Mouse (Mus musculus) left cerebral cortex, adult 2 months (tissue): ENCODE results near the gene Hivep2. TPM values are rescaled to one million over a fixed set of nuclear protein-coding genes. Genes with fewer than 3 reads are reported as not detected.

Experiments
- DNase-seq, 2 experiments: peaks; one replicate each; pipeline ENCODE4 v3.0.0; 2021 to 2022; ENCODE audit warnings: low spot score in 2 of 2, mixed read lengths in 1 of 2; ENCODE audit errors: extremely low spot score in 1 of 2
- H3K27ac ChIP-seq: fragments of 200-600 bp; 2 replicates; pipeline ENCODE4 v1.8.1; 2022
- H3K4me3 ChIP-seq: fragments of 200-600 bp; 2 replicates; pipeline ENCODE4 v1.8.1; 2022
- CTCF ChIP-seq: fragments of 200-600 bp; IDR thresholded peaks from 2 replicates; pipeline ENCODE4 v1.8.1; 2022; ENCODE audit warnings: antibody characterized with exemption, mild to moderate bottlenecking, moderate library complexity
- intact Hi-C: fragments of 180-260 bp; cut with DNase I; formaldehyde crosslinking; loops from one replicate; pipeline ENCODE4 v1.15.1; 2025
- total RNA-seq, 2 experiments: library from RNA; stranded (reverse); gene quantifications; 2 replicates each; pipeline ENCODE4 v1.2.3; 2021

The Hivep2 gene
- total RNA-seq, 2 experiments from 2014 or later: 252 to 263 TPM

DNA sequence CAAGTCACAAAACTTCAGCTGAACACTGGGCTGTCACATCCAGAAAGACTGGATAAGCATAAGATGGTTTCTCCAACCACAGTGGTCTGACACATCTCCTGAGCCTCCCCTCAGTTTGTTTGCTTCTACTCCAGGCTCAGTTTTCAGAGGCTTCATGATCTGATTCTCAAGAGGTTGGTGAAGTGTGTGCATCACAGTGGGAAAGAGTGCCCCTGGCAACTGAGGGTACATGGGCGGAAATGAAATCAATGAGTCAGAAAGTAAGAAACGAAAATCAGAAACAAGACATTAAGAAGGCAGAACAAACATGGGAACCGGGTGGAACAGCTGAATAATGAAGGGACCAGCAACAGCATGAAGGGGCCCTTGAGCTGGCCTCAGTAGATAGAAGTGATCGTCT lies 31.5 kb downstream of the Hivep2 start:
- no peak for TF ChIP-seq CTCF
- DNase-seq: no peak
- H3K4me3 ChIP-seq: no peak overlapping the region
- H3K27ac ChIP-seq: no peak overlapping the region
- intact Hi-C loops: no loop called here

DNA sequence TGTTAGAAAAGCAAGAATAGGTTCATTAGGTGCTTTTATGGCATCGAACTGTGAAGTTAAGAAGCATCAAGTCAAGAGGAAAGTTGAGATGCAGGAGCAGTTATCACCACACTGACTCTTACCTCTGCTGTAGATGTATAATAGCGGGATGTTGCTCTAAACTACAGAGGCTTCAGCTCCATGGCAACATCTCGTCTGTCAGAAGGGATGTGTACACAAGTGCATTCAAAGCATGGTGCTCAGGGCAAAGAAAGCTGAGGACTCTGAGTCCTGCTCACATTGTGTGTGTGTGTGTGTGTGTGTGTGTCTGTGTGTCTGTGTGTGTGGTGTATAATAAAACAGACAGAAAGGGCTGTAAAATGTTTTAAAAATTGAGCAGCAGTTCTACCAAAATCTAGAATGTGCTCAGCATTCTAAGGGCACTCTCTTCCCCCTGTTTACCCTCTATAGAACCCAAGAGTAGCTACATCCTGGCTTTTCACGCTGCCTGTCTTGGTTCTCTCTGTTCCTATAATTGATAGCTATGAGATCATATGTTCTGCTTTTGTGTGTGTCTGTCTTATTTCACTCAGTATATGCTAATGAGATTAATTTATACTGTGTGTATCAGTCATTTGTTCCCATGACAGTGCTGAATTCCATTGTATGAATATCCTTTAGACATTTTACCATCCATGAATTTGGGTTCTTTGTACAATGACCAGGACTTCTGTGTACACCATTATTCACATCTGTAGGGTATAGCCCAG lies 39.1 kb downstream of the Hivep2 start:
- DNase-seq: no peak
- intact Hi-C loops: no loop called here
- H3K27ac ChIP-seq: no peak overlapping the region
- no peak for TF ChIP-seq CTCF
- H3K4me3 ChIP-seq: no peak overlapping the region

DNA sequence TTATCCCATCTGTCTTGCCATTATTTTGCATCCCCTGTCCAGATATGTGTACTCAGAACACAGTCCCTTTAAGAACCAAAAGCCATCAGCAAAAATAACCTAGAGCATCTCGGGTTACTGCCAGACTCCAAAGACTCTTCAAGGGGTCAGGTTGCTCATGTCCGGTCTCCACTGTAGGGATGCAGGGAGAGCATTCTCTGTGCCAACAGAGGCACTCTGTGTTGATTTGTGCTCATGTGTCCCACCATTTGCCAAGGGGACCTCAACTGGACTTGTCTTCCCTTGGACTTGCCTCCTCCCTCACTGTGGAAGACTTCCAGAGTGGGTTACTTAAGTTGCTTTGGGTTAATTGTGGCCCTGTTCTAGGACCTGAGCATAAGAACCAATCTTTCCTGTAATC lies 43.8 kb downstream of the Hivep2 start:
- intact Hi-C loops: no loop called here
- TF ChIP-seq CTCF: no peak

DNA sequence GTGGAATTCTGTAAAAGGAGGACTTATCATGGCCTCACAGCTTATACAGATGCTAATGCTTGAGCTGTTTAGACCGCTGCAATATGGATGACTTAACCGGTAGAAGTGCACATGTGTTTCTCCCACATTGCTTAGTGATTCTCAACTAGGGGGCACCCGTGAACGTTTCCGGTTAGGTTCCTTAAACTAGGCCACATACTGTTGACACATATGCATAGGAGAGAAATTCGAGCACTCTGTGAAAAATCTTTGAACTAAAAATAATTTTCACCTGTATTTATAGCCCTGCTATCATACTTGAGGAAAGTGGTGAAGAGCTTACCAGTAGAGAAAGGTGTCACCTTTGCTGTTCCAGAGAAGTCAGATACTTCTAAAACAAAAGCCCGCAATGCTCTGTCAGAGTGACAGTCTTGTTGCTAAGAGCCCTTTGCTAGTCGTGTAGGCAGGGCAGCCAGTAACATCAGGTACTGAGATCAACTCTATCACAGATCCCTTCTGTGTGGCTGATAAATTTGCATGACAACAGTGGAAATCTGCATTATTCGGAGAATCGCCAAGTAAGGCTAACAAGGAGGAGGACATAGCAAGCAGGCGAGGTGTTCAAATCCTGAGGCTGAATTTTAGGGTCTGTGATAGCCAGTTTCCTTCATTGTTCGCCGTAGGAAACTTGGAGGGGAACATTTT lies 50.6 kb downstream of the Hivep2 start:
- H3K4me3 ChIP-seq: no peak overlapping the region
- no peak for DNase-seq
- no peak; the same call in 1 of the 2 replicates for TF ChIP-seq CTCF
- H3K27ac ChIP-seq: peak overlapping the region; percentile 8; the same call in 1 of the 2 replicates
- intact Hi-C loops: no loop called here

More for the DNA sequence above, 43.8 kb downstream of the Hivep2 start:
- H3K27ac ChIP-seq: no peak overlapping the region
- no peak for DNase-seq
- no peak overlapping the region for H3K4me3 ChIP-seq

DNA sequence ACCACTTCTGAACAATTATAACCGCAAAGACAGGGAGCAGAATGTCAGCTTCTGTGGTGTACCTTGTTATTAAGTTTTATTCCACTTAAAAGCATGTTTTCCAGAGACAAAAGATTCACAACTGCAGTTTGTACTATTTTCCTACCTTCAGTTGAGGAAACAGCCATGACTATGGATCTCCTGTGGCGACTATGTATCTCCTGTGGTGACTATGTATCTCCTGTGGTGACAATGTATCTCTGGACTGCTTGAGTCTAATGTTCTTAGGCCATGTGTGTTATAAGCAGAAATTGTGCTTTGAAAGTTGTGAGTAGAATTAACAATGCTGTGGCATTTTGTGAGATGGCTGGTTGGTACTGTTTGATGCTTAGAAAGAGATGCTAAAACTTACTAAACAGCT lies 51.5 kb downstream of the Hivep2 start:
- Histone ChIP-seq H3K4me3 (peak overlapping the region; percentile 35; the same call in 1 of the 2 replicates), H3K27ac (peak overlapping the region; percentile 13; the same call in 1 of the 2 replicates)
- TF ChIP-seq CTCF: no peak
- DNase-seq: no peak
- intact Hi-C loops: no loop called here

DNA sequence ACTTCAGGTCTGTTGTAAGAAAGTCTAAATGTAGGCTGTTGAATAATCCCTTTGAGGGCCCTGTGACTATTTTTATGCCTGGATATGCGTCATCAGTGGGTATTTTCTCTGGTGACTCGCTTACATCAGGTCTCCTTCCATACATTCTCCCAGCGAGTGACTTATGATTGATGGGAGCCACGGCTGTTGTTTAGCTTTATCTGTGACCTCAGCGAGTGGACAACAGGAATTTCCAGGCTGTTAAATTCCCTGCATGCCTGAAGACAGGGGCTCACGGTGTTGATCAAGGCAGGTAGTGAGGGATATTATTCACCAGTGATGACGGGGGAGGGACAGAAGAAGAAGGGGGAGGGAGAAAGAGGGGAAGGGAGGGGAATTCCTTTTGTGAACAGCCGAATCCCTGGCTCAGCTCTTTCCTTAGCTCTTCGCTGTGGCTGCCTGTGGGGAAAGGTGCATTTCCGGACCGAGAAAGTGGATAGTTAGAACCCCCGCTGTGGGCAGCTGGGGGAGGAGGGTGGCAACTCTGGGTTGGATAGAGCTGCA lies 52.0 kb downstream of the Hivep2 start:
- Histone ChIP-seq H3K27ac (peak overlapping the region; percentile 81), H3K4me3 (peak overlapping the region; percentile 35)
- intact Hi-C loops: no loop called here
- TF ChIP-seq CTCF: no peak
- peak in 1 of 2 experiments; percentile 29 for DNase-seq

DNA sequence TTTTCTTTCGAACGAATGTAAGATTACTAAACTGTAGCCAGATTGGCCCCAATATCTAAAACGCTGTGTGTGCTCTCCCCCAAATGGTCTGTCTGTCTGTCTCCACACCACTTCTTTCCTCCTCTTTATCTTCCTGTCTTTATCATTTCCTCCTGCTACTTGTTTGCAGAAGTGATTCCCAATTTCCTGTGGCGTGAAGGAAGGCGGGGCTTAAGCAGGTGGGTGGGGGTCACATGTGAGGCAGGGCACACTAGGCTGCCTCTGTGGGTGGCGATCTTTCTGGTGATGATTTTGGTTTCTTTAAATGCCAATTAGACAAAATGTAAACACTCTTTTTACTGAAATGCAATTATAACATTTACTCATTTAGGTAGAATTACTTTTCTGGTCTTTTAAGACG lies 52.8 kb downstream of the Hivep2 start:
- intact Hi-C loops: no loop called here
- no peak for DNase-seq
- TF ChIP-seq CTCF: no peak
- peak overlapping the region; percentile 35 for H3K4me3 ChIP-seq
- H3K27ac ChIP-seq: peak overlapping the region; percentile 81; the same call in 1 of the 2 replicates

DNA sequence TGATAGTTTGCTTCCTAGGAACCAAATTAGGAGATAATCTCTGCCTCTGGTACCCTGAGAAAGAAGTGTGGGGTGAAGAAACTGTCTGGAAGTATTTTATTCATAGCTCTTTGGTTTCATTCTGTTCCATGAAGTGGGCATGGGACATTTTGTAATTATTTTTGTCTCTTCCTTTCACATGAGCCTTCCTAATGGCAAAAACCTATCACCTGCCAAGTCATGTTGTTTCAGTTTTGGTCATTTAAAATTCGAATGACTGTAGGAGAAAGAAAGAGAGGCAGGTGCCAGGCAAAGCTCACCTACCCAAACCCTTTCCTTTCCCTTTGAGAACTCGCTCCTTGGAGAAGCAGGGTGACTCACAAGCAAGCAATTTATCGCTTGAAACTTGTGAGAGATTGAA lies 53.3 kb downstream of the Hivep2 start:
- intact Hi-C loops: no loop called here
- peak overlapping the region; percentile 30; the same call in 1 of the 2 replicates for H3K27ac ChIP-seq
- DNase-seq: no peak
- TF ChIP-seq CTCF: no peak
- H3K4me3 ChIP-seq: no peak overlapping the region; the same call in 1 of the 2 replicates

DNA sequence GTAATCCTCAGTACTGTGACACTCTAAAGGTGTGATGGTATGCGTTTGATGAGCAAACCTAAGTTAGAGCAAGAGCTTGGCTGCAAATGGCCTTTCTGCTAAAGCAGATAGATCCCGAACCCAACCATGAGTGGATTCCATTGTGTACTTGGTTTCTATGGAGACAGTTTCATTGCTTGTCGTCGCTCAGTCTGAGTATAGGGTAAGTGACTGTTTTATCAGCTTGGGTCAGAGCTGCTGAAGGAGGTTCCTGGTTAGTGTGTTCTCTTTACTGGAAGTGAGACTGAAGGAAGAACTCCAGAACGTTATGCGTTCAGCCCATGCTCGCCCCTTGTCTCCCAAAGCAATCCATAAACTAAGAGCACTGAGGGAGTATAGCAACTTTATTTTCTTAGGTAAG lies 54.4 kb downstream of the Hivep2 start:
- DNase-seq: no peak
- no peak for TF ChIP-seq CTCF
- no peak overlapping the region for H3K27ac ChIP-seq
- H3K4me3 ChIP-seq: no peak overlapping the region
- intact Hi-C loops: no loop called here

DNA sequence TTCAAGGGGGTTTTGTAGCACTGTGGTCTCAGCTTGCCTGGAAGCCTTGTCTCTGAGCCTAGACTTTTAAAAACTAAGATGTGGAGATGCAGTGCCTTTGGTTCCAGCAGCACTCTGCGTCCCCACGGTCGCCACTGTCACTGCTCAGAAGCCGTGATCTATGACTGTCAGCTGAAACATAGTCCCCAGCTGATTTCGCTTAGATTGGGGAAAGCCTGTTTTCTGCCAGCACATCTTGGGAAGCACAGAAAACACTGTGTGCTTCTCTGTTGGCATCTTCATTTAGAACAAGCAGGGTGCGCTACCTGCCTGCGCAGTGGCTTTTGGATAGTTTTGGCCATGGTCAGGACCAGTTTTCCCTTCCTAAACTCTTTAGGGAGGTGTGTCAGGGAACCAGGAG lies 59.1 kb downstream of the Hivep2 start:
- no peak for DNase-seq
- intact Hi-C loops: no loop called here
- TF ChIP-seq CTCF: no peak
- Histone ChIP-seq H3K4me3 (no peak overlapping the region), H3K27ac (no peak overlapping the region)

DNA sequence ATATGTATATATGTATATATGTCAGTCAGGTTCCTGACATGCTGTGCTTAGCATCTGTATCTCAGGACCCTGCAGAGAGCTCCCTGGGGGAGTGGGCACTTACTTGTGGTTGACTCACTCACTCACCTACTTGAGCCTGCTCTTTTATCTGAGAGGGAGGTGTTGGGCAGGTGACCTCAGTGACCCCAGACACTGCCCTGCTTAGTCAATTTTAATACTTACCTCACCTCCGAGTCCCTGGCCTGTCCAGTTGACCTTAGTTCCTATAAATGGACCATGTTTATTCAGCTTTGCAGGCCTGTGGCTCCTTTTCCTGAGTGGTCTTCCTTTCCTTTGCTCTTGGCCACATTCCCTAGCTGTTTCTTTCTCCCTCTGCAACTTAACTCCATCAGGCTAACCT lies 61.9 kb downstream of the Hivep2 start:
- no peak for TF ChIP-seq CTCF
- Histone ChIP-seq H3K4me3 (no peak overlapping the region), H3K27ac (no peak overlapping the region)
- intact Hi-C loops: no loop called here
- no peak for DNase-seq

DNA sequence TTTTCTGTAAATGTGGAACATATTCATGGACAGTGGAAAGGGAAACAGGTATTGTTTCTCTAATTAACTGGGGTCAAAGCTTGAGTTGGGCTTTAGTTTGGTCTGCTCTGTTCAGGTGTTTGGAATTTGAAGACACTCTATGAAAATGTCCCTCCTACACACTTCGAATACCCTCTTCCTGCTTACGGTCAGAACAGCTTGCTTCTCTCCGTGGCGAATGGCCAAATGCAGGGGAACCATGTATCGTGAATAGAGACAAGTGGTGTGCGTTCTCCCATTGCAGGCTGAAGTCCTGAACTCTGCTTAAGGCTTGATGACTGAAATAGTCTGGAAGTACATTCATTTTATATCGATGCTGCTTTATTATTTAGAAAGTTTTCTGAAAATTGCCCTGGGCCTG lies 63.1 kb downstream of the Hivep2 start:
- H3K4me3 ChIP-seq: no peak overlapping the region
- no peak for DNase-seq
- H3K27ac ChIP-seq: no peak overlapping the region
- intact Hi-C loops: no loop called here
- TF ChIP-seq CTCF: no peak
